Mouse (Mus musculus) brain, embryonic 14.5 days (tissue): Measurements from ENCODE around the gene Cfap97d2.

Experiments
- CTCF ChIP-seq: fragments of 200-500 bp; IDR thresholded peaks from 2 replicates; pipeline ENCODE4 v1.5.1; 2012; ENCODE audit warnings: inconsistent platforms, mild to moderate bottlenecking, moderate library complexity, borderline replicate concordance; ENCODE audit not compliant: insufficient read depth, insufficient read length; ENCODE audit errors: extremely low read depth
- POLR2A ChIP-seq: fragments of 200-500 bp; IDR thresholded peaks from 2 replicates; pipeline ENCODE4 v1.6.1; 2012; ENCODE audit warnings: mild to moderate bottlenecking, inconsistent platforms, borderline replicate concordance; ENCODE audit not compliant: poor library complexity, insufficient read depth, insufficient read length, severe bottlenecking; ENCODE audit errors: extremely low read depth

GRCm38 (mm10) chr8:13675121-13675520, 30.6 kb upstream of the Cfap97d2 start:
- TF ChIP-seq CTCF (no peak), POLR2A (no peak)
